Mouse (Mus musculus) hindbrain, embryonic 13.5 days (tissue): ENCODE results near the gene Msmo1. TPM values are rescaled to one million over a fixed set of nuclear protein-coding genes. Genes with fewer than 3 reads are reported as not detected.

ENCODE experiments used
- ATAC-seq: fragments of 200-750 bp; cut with Nextera tagmentation; 2 replicates; pipeline ENCODE4 v1.8.0; 2017; ENCODE audit warnings: moderate TSS enrichment; ENCODE audit not compliant: low FRiP score
- H3K27ac ChIP-seq: fragments of 300-500 bp; sonication (generic); 2 replicates; pipeline ENCODE4 v1.5.1; 2015; ENCODE audit warnings: inconsistent platforms, mild to moderate bottlenecking, moderate library complexity
- H3K27me3 ChIP-seq: fragments of 300-500 bp; sonication (generic); 2 replicates; pipeline ENCODE4 v1.6.1; 2015; ENCODE audit warnings: mild to moderate bottlenecking, inconsistent platforms
- H3K36me3 ChIP-seq: fragments of 300-500 bp; sonication (generic); 2 replicates; pipeline ENCODE4 v1.6.1; 2015; ENCODE audit warnings: mild to moderate bottlenecking, inconsistent platforms
- H3K4me1 ChIP-seq: fragments of 300-500 bp; sonication (generic); replicated peaks from 2 replicates; pipeline ENCODE4 v1.6.1; 2015; ENCODE audit warnings: inconsistent platforms
- H3K4me2 ChIP-seq: fragments of 300-500 bp; sonication (generic); 2 replicates; pipeline ENCODE4 v1.6.1; 2015; ENCODE audit warnings: inconsistent platforms, mild to moderate bottlenecking, moderate library complexity
- H3K4me3 ChIP-seq: fragments of 300-500 bp; sonication (generic); 2 replicates; pipeline ENCODE4 v1.5.1; 2015; ENCODE audit warnings: mild to moderate bottlenecking, inconsistent platforms
- H3K9ac ChIP-seq: fragments of 300-500 bp; sonication (generic); 2 replicates; pipeline ENCODE4 v1.6.1; 2015; ENCODE audit warnings: mild to moderate bottlenecking, inconsistent platforms
- H3K9me3 ChIP-seq: fragments of 300-500 bp; sonication (generic); 2 replicates; pipeline ENCODE4 v1.6.1; 2016; ENCODE audit warnings: inconsistent platforms
- WGBS: fragments of 180-500 bp; shearing (Covaris S2); methylation state at CpG from one replicate; pipeline ENCODE4 v1.1.7; 2015; 5-methylcytosine and 5-hydroxymethylcytosine counted together
- polyA plus RNA-seq: library from polyadenylated mRNA; unstranded; fragments of >200 nt; fragmentation: Nextera tagmentation; extraction: Ambion mirVana; gene quantifications from 2 replicates; pipeline ENCODE4 v1.2.1, GENCODE M21; 2015

The Msmo1 gene
- 131 and 139 TPM in 2 replicates for polyA plus RNA-seq

GRCm38 (mm10) chr8:64733271-64733943 is at the start of gene Msmo1:
Gene Msmo1, minus strand, starts transcription at chr8:64733792.
- Histone ChIP-seq H3K9ac (peak within 1 kb of the TSS; percentile 80), H3K4me1 (peaks cover 48% of the 10 kb centered on the region), H3K36me3 (peaks cover 18% of the 10 kb centered on the region), H3K9me3 (no peaks in the 10 kb centered on the region), H3K4me3 (peak within 1 kb of the TSS; percentile 80), H3K27me3 (no peaks in the 10 kb centered on the region), H3K4me2 (peak within 1 kb of the TSS; percentile 81), H3K27ac (peak within 1 kb of the TSS; percentile 93)
- peak; percentile 100 for ATAC-seq
- under 1% methylated on average over 60 of the region's 60 CpGs for WGBS

GRCm38 (mm10) chr8:64781947-64782346 is 48.4 kb upstream of the Msmo1 start:
- peaks cover 6% of the 10 kb centered on the region for H3K36me3 ChIP-seq
- H3K27ac ChIP-seq: no peak overlapping the region
- ATAC-seq: no peak
- H3K9ac ChIP-seq: no peak overlapping the region
- H3K4me3 ChIP-seq: no peak overlapping the region
- H3K9me3 ChIP-seq: no peaks in the 10 kb centered on the region
- no peak overlapping the region for H3K4me2 ChIP-seq
- no peaks in the 10 kb centered on the region for H3K27me3 ChIP-seq
- H3K4me1 ChIP-seq: 0 out of 2 replicates have a peak, but pooled peaks cover 2% of the 10 kb centered on the region
- WGBS: 83% methylated on average over 6 of the region's 6 CpGs

- 0 out of 2 replicates have a peak, but pooled peaks cover 2% of the 10 kb centered on the region for H3K4me1 ChIP-seq
- H3K9ac ChIP-seq: no peak overlapping the region
- 68% methylated on average over 9 of the region's 9 CpGs for WGBS
- no peaks in the 10 kb centered on the region for H3K27me3 ChIP-seq
- no peak overlapping the region for H3K4me3 ChIP-seq
- H3K27ac ChIP-seq: no peak overlapping the region
- no peak overlapping the region for H3K4me2 ChIP-seq
- no peaks in the 10 kb centered on the region for H3K9me3 ChIP-seq
- peaks cover 10% of the 10 kb centered on the region for H3K36me3 ChIP-seq
- ATAC-seq: no peak
These were observed 44.3 kb upstream of the Msmo1 start for GRCm38 (mm10) chr8:64777925-64778324.

- no peak overlapping the region for H3K4me2 ChIP-seq
- ATAC-seq: no peak
- H3K27me3 ChIP-seq: no peaks in the 10 kb centered on the region
- 0 out of 2 replicates have a peak, but pooled peaks cover 2% of the 10 kb centered on the region for H3K4me1 ChIP-seq
- no peak overlapping the region for H3K27ac ChIP-seq
- no peaks in the 10 kb centered on the region for H3K9me3 ChIP-seq
- no peak overlapping the region for H3K4me3 ChIP-seq
- 96% methylated on average over 6 of the region's 6 CpGs for WGBS
- H3K9ac ChIP-seq: no peak overlapping the region
- peaks cover 10% of the 10 kb centered on the region for H3K36me3 ChIP-seq
These were observed 40.5 kb upstream of the Msmo1 start for GRCm38 (mm10) chr8:64774136-64774535.

GRCm38 (mm10) chr8:64770814-64771213 is 37.2 kb upstream of the Msmo1 start:
- no peak overlapping the region for H3K27ac ChIP-seq
- no peak overlapping the region for H3K4me3 ChIP-seq
- H3K9me3 ChIP-seq: no peaks in the 10 kb centered on the region
- H3K36me3 ChIP-seq: peaks cover 11% of the 10 kb centered on the region
- no peaks in the 10 kb centered on the region for H3K27me3 ChIP-seq
- no peak overlapping the region for H3K9ac ChIP-seq
- 94% methylated on average over 7 of the region's 7 CpGs for WGBS
- H3K4me1 ChIP-seq: no peaks in the 10 kb centered on the region
- ATAC-seq: no peak
- H3K4me2 ChIP-seq: no peak overlapping the region

GRCm38 (mm10) chr8:64769586-64769985 is 36.0 kb upstream of the Msmo1 start:
- H3K36me3 ChIP-seq: peaks cover 11% of the 10 kb centered on the region
- no peaks in the 10 kb centered on the region for H3K27me3 ChIP-seq
- 71% methylated on average over 7 of the region's 7 CpGs for WGBS
- H3K9ac ChIP-seq: no peak overlapping the region
- H3K27ac ChIP-seq: no peak overlapping the region
- no peak overlapping the region for H3K4me3 ChIP-seq
- H3K9me3 ChIP-seq: no peaks in the 10 kb centered on the region
- H3K4me2 ChIP-seq: no peak overlapping the region
- no peak for ATAC-seq
- no peaks in the 10 kb centered on the region for H3K4me1 ChIP-seq

- H3K4me2 ChIP-seq: no peak overlapping the region
- 94% methylated on average over 7 of the region's 9 CpGs for WGBS
- no peak overlapping the region for H3K4me3 ChIP-seq
- H3K9me3 ChIP-seq: no peaks in the 10 kb centered on the region
- H3K27ac ChIP-seq: no peak overlapping the region
- no peaks in the 10 kb centered on the region for H3K27me3 ChIP-seq
- H3K36me3 ChIP-seq: peaks cover 10% of the 10 kb centered on the region
- no peak for ATAC-seq
- no peak overlapping the region for H3K9ac ChIP-seq
- H3K4me1 ChIP-seq: no peaks in the 10 kb centered on the region
These were observed 35.1 kb upstream of the Msmo1 start for GRCm38 (mm10) chr8:64768645-64769044.

- WGBS: 96% methylated on average over 9 of the region's 9 CpGs
- H3K4me3 ChIP-seq: no peak overlapping the region
- ATAC-seq: no peak
These were observed 33.5 kb upstream of the Msmo1 start for GRCm38 (mm10) chr8:64767047-64767446.

GRCm38 (mm10) chr8:64764075-64764474 is 30.5 kb upstream of the Msmo1 start:
- H3K9me3 ChIP-seq: no peaks in the 10 kb centered on the region
- no peak overlapping the region for H3K9ac ChIP-seq
- H3K4me3 ChIP-seq: no peak overlapping the region
- H3K27ac ChIP-seq: no peak overlapping the region
- H3K4me2 ChIP-seq: no peak overlapping the region
- H3K27me3 ChIP-seq: no peaks in the 10 kb centered on the region
- 88% methylated on average over 9 of the region's 9 CpGs for WGBS
- H3K4me1 ChIP-seq: no peaks in the 10 kb centered on the region
- H3K36me3 ChIP-seq: peaks cover 14% of the 10 kb centered on the region
- no peak for ATAC-seq

More at GRCm38 (mm10) chr8:64767047-64767446, 33.5 kb upstream of the Msmo1 start:
- Histone ChIP-seq H3K9ac (no peak overlapping the region), H3K36me3 (peaks cover 8% of the 10 kb centered on the region; the same call in 1 of the 2 replicates), H3K9me3 (no peaks in the 10 kb centered on the region), H3K27me3 (no peaks in the 10 kb centered on the region), H3K4me1 (no peaks in the 10 kb centered on the region), H3K27ac (no peak overlapping the region), H3K4me2 (no peak overlapping the region)

- Histone ChIP-seq H3K4me2 (no peak overlapping the region), H3K36me3 (peaks cover 19% of the 10 kb centered on the region), H3K27ac (no peak overlapping the region), H3K4me1 (no peaks in the 10 kb centered on the region), H3K4me3 (no peak overlapping the region), H3K27me3 (no peaks in the 10 kb centered on the region), H3K9me3 (no peaks in the 10 kb centered on the region), H3K9ac (no peak overlapping the region)
- 76% methylated on average over 1 of the region's 1 CpGs for WGBS
- no peak for ATAC-seq
These were observed 29.2 kb upstream of the Msmo1 start for GRCm38 (mm10) chr8:64762751-64763150.

GRCm38 (mm10) chr8:64761430-64761829 is 27.8 kb upstream of the Msmo1 start:
- Histone ChIP-seq H3K27me3 (no peaks in the 10 kb centered on the region), H3K4me2 (no peak overlapping the region), H3K4me3 (no peak overlapping the region), H3K27ac (no peak overlapping the region), H3K9me3 (no peaks in the 10 kb centered on the region), H3K36me3 (peaks cover 19% of the 10 kb centered on the region), H3K4me1 (no peaks in the 10 kb centered on the region), H3K9ac (no peak overlapping the region)
- ATAC-seq: peak; percentile 17; the same call in 1 of the 2 replicates
- 68% methylated on average over 8 of the region's 8 CpGs for WGBS

- Histone ChIP-seq H3K4me1 (no peaks in the 10 kb centered on the region), H3K9ac (no peak overlapping the region), H3K9me3 (no peaks in the 10 kb centered on the region), H3K4me2 (no peak overlapping the region), H3K27me3 (no peaks in the 10 kb centered on the region), H3K4me3 (no peak overlapping the region), H3K36me3 (peaks cover 48% of the 10 kb centered on the region), H3K27ac (no peak overlapping the region)
- 92% methylated on average over 15 of the region's 15 CpGs for WGBS
- ATAC-seq: no peak
These were observed 24.4 kb upstream of the Msmo1 start for GRCm38 (mm10) chr8:64757956-64758355.
